Mouse (Mus musculus): ENCODE data around the gene Zic4. TPM values are rescaled to one million over a fixed set of nuclear protein-coding genes. Genes with fewer than 3 reads are reported as not detected.

Zic4 gene
- 0.79 and 1.8 TPM in 2 replicates for polyA plus RNA-seq (2012; ENCODE audit: insufficient read depth, insufficient read length, missing spikeins)

DNA sequence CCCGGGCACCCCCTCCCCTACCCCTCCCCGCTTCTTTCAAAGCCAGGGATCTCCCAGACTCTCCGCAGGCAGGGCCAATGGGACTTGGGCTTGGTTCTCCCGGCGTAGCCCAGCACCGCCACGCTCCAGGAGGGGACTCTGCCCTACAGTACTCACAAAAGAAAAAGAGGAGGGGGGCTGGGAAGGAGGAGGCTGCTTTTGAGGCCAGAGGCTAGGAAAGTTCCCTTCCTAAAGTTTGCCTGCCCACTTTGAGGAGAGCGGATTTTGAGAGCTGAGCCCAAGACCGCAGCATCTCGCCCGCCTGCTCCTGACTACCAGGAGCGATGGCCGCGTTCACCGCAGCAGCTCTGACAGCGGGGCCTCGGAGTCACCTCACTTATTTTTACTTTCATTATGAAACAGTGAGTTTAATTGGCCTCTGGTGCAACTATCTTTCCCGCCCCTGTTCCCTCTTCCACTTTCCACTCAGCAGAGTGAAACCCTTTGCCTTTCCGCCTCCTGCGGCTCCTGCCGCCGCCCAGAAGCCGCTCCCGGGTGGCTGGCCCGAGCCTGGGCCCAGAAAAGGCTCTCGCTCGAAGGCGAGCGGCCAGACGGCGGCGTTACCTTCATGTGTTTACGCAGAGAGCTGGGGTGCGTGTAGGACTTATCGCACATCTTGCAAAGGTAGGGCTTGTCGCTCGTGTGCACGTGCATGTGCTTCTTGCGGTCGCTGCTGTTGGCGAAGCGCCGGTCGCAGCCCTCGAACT is at the start of gene Zic4:
Gene Zic4, plus strand, starts transcription at position 558 of the 746 bp plus-strand sequence.
- H3K27ac ChIP-seq (replicated peaks; ENCODE audit: low read depth, low read length) = peak within 1 kb of the TSS; percentile 82
- peak within 1 kb of the TSS; percentile 72 for H3K4me3 ChIP-seq (ENCODE audit: insufficient read depth, low read depth, low read length)
- no peaks in the 10 kb centered on the region for H3K4me1 ChIP-seq (ENCODE audit: control insufficient read depth, insufficient read depth, insufficient read length, low read length)

DNA sequence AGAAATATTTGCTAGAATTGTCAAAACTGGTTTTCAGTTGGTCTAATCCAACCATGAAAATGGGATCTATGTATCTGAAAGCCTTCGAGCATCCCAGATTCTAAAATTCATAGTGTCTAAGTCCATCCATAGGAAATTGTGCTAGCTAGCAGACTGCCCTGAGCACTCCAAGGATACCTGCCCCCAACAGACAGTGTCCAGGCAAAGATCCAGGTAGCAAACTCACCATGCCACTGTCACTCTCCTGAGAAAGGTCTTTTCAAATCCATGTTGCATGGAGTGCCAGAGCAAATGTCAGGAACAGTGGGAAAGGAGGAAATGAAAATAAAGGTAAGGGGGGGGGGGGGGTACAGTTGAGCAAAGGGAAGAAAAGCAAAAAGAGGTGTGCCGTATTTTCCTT is 14.6 kb upstream of the Zic4 start:
- Histone ChIP-seq H3K4me3 (ENCODE audit: insufficient read depth, low read depth, low read length) (no peak overlapping the region), H3K4me1 (ENCODE audit: control insufficient read depth, insufficient read depth, insufficient read length, low read length) (peaks cover 2% of the 10 kb centered on the region; the same call in 1 of the 2 replicates), H3K27ac (replicated peaks; ENCODE audit: low read depth, low read length) (no peak overlapping the region)

- Histone ChIP-seq H3K4me1 (ENCODE audit: control insufficient read depth, insufficient read depth, insufficient read length, low read length) (peaks cover 2% of the 10 kb centered on the region; the same call in 1 of the 2 replicates), H3K27ac (replicated peaks; ENCODE audit: low read depth, low read length) (no peak overlapping the region), H3K4me3 (ENCODE audit: insufficient read depth, low read depth, low read length) (no peak overlapping the region)
These were observed 13.5 kb upstream of the Zic4 start for GRCm38 (mm10) chr9:91348746-91349145.

DNA sequence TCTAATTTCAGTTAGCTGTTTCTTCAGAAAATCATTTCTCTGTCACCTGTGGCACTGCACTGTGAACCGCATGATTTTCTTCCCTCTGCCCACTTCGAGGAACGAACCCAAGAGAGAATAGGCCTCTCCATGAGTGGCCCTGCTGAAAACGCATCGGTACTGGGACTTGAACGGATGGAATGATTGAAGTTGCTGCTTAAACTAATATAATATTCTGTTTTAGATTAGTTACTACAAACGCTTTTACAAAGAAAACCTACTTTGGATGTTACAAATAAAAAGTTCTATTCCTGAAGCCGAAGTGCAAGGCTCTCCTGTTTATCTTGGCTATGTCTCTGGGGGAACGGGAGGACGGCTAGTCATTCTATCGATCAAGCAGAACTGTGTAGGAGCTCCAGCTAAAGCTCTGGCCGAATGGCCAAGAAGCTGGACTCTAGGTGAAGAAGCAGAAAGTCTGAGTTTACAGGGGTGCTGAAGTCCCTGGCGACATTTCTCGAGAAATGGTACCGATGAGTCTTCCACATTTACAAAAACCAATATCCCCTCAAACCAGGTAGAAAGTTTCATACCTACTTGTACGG is 11.9 kb upstream of the Zic4 start:
- Histone ChIP-seq H3K4me3 (ENCODE audit: insufficient read depth, low read depth, low read length) (peak overlapping the region; percentile 56), H3K27ac (replicated peaks; ENCODE audit: low read depth, low read length) (peak overlapping the region; percentile 10; the same call in 1 of the 2 replicates), H3K4me1 (ENCODE audit: control insufficient read depth, insufficient read depth, insufficient read length, low read length) (peaks cover 2% of the 10 kb centered on the region; the same call in 1 of the 2 replicates)

DNA sequence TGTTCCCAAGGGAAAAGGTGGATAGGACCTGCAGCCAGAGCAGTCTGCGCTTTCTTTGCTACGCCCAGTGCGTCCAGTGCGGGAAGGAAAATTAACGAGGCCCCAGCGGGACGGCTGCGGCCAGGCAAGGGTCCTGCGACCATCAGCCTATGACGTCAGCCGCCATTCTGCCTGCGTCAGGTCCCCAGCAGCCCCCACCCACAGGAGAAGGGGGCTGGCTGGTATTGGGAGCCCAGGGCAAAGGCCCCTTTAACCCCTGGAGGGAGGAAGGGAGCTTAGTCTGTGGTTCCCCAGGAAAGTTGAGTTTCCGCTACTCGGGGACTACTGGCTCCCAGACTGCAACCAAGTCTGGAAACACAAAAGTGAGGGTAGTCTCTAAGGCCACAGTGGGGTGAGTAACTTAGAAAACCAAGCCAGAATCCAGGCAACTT is 11.3 kb upstream of the Zic4 start:
- peak overlapping the region; percentile 56 for H3K4me3 ChIP-seq (ENCODE audit: insufficient read depth, low read depth, low read length)
- H3K27ac ChIP-seq (replicated peaks; ENCODE audit: low read depth, low read length) = peak overlapping the region; percentile 10; the same call in 1 of the 2 replicates

DNA sequence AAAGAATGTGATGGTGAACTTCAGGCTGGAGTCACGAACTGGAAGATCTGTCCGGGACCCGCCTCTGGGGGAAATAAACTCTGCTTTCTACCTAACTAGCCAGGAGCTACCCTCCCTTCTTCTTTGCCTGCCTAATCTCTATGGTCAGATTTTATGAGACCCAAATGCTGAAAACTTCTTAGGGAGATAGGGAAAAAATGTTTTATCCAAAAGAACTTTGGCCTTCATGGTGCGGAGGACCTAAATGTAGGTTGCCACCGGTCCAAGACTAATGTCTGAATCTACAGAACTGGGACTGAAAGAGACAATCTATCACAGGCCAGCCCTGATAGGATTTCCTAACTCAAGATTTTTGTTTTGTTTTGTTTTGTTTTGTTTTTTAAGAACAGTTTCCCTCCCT is 10.9 kb upstream of the Zic4 start:
- Histone ChIP-seq H3K4me3 (ENCODE audit: insufficient read depth, low read depth, low read length) (peak overlapping the region; percentile 56; the same call in 1 of the 2 replicates), H3K4me1 (ENCODE audit: control insufficient read depth, insufficient read depth, insufficient read length, low read length) (peaks cover 2% of the 10 kb centered on the region; the same call in 1 of the 2 replicates), H3K27ac (replicated peaks; ENCODE audit: low read depth, low read length) (no peak overlapping the region)

More for the DNA sequence above, 11.3 kb upstream of the Zic4 start:
- H3K4me1 ChIP-seq (ENCODE audit: control insufficient read depth, insufficient read depth, insufficient read length, low read length) = peaks cover 2% of the 10 kb centered on the region; the same call in 1 of the 2 replicates

- Histone ChIP-seq H3K4me3 (ENCODE audit: insufficient read depth, low read depth, low read length) (peak overlapping the region; percentile 13), H3K4me1 (ENCODE audit: control insufficient read depth, insufficient read depth, insufficient read length, low read length) (peaks cover 2% of the 10 kb centered on the region; the same call in 1 of the 2 replicates), H3K27ac (replicated peaks; ENCODE audit: low read depth, low read length) (0 out of 2 replicates have a peak overlapping the region, but pooled peaks have one; percentile 0)
These were observed 10.2 kb upstream of the Zic4 start for GRCm38 (mm10) chr9:91351961-91352411.

- Histone ChIP-seq H3K4me3 (ENCODE audit: insufficient read depth, low read depth, low read length) (no peak overlapping the region), H3K4me1 (ENCODE audit: control insufficient read depth, insufficient read depth, insufficient read length, low read length) (peaks cover 2% of the 10 kb centered on the region; the same call in 1 of the 2 replicates), H3K27ac (replicated peaks; ENCODE audit: low read depth, low read length) (no peak overlapping the region)
These were observed 9.4 kb upstream of the Zic4 start for GRCm38 (mm10) chr9:91352786-91353185.

DNA sequence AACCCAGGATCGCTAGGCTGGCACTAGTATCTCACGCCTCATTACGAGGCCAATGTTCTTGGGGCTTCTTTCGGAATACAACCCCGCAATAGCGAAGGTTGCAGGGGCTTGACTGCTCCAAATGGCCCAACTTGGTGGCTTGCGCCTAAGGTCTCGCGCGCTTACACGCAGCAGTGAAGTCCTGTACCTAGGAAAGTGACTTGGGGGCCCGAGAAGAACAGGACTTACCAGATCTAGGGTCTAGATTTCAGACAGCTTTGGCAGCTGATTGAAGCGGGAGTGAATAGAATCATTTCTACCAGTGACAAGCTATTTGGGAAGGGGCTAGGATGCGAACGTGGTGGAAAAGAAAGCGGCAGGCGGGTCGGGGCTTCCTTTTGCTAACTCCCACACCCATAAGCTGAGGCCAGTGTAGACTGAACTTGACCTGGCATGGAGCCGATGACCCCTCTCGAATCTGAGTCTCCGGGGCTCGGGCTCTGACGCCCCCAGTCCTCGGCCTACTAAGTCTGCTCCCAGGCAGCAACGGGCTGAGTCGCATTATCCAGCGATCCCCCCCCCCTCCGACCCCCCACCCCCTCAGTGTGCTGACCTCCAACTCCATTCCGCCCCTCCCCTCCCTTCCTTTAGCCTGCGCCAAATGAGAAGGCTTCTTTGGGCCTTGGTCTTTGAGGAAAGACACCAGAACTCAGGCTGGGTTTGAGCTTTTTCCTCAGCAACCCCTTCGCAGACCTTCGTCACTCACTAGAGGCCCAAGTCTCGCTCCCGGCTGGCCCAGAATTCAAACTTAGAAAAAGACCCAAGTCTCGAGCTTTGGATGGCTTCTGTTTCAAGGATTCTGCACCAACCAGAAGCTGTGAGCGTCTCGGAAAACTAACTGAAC is 8.4 kb upstream of the Zic4 start:
- Histone ChIP-seq H3K4me3 (ENCODE audit: insufficient read depth, low read depth, low read length) (no peak overlapping the region), H3K27ac (replicated peaks; ENCODE audit: low read depth, low read length) (no peak overlapping the region), H3K4me1 (ENCODE audit: control insufficient read depth, insufficient read depth, insufficient read length, low read length) (peaks cover 2% of the 10 kb centered on the region; the same call in 1 of the 2 replicates)

GRCm38 (mm10) chr9:91354434-91355269 is 7.6 kb upstream of the Zic4 start:
- H3K4me3 ChIP-seq (ENCODE audit: insufficient read depth, low read depth, low read length) = no peak overlapping the region
- H3K4me1 ChIP-seq (ENCODE audit: control insufficient read depth, insufficient read depth, insufficient read length, low read length) = peaks cover 2% of the 10 kb centered on the region; the same call in 1 of the 2 replicates
- no peak overlapping the region for H3K27ac ChIP-seq (replicated peaks; ENCODE audit: low read depth, low read length)

GRCm38 (mm10) chr9:91355270-91355589 is 7.0 kb upstream of the Zic4 start:
- Histone ChIP-seq H3K4me1 (ENCODE audit: control insufficient read depth, insufficient read depth, insufficient read length, low read length) (peaks cover 2% of the 10 kb centered on the region; the same call in 1 of the 2 replicates), H3K27ac (replicated peaks; ENCODE audit: low read depth, low read length) (no peak overlapping the region), H3K4me3 (ENCODE audit: insufficient read depth, low read depth, low read length) (peak overlapping the region; percentile 48)

DNA sequence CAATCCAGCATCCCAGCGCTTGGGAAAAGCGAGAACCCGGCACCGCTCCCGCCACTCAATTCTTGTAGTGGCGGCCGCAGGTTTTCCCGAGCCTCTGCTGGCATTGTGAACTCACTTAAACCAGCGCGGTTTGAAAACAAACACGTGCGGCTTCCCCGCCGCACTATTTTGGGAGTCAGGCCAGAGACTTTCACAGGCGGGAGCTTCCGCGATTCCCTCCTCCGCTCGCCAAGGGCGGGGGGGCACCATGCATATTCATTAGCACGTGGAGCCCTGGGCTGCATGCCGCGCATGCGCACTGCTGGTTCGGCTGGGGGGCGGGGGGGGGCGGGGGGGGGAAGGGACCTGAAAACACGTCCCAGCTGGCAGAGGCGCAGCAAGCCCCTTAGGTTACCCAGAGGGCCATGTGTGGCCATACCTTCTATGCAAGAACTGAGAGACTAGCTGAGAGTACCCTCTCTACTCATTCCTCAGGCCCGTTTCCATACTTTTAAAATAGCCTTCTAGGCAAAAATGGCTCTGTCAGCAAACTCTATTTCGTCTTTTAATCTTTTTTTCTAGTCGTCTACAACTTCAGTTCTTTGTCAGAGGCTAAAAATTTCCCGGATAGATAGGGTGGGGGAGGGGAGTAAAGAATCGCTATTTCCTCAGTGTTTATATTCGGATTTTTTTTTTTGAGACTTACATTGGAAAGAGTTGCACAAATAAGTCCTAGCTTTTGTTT is 6.4 kb upstream of the Zic4 start:
- peaks cover 2% of the 10 kb centered on the region; the same call in 1 of the 2 replicates for H3K4me1 ChIP-seq (ENCODE audit: control insufficient read depth, insufficient read depth, insufficient read length, low read length)
- H3K4me3 ChIP-seq (ENCODE audit: insufficient read depth, low read depth, low read length) = peak overlapping the region; percentile 48
- peak overlapping the region; percentile 46; the same call in 1 of the 2 replicates for H3K27ac ChIP-seq (replicated peaks; ENCODE audit: low read depth, low read length)

DNA sequence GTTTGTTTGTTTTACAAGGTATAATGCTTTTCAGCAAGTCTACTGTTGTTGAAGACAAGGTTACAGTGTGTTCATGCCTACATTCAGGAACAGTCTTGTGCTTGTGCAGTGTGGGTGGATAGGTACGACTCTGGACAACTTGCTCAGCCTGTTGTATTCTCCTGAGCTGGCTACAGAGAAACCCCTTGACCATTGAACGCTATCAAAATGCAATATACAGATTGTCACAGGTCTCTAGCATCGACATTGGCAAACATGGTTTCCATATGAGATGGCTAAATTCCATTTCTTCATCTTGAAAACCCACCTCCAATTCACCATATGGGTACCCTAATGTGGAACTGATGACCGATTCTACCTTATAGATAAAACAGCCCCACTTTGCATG is 5.9 kb upstream of the Zic4 start:
- Histone ChIP-seq H3K27ac (replicated peaks; ENCODE audit: low read depth, low read length) (no peak overlapping the region), H3K4me3 (ENCODE audit: insufficient read depth, low read depth, low read length) (no peak overlapping the region), H3K4me1 (ENCODE audit: control insufficient read depth, insufficient read depth, insufficient read length, low read length) (peaks cover 2% of the 10 kb centered on the region; the same call in 1 of the 2 replicates)

All from brown adipose tissue, adult 24 weeks (tissue).